Mouse (Mus musculus): ENCODE results near the gene Rbfox1. TPM values are rescaled to one million over a fixed set of nuclear protein-coding genes. Genes with fewer than 3 reads are reported as not detected.

Gene Rbfox1
- total and polyA plus RNA-seq, 3 experiments = not detected

DNA sequence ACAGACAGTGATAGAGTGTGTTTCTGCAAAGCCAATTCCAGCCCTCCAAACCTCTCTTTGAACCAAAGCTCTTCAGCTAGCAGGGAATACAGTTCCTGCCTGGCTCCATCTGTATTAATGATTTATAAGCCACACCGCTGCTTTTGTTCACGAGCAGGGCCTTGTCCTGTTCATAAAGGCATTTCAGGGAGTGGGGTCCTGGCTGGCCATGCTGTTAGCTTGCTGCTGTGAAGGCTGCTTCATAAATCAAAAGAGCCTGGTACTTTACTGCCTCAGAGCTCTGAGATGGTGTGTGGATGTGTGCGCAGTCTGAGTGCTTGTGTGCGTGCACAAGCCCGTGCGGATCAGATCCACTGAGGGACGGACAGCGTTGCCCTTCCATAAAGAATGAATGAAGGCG, 1165.8 kb downstream of the Rbfox1 start:
- no peak for TF ChIP-seq MAZ (IDR thresholded peaks at IDR 0.05; ENCODE audit: low read depth, low read length)
- TF ChIP-seq HCFC1 (IDR thresholded peaks at IDR 0.05; ENCODE audit: low read depth, low read length) = no peak
- TF ChIP-seq USF2 (IDR thresholded peaks at IDR 0.05; ENCODE audit: borderline replicate concordance in 1 of 2, insufficient read depth in 1 of 2, low read depth in 1 of 2, low read length in 2 of 2) = no peak
- no peak for TF ChIP-seq EP300 (IDR thresholded peaks at IDR 0.05; ENCODE audit: low read depth in 1 of 2, low read length in 2 of 2)
- no peak for TF ChIP-seq TAL1 (IDR thresholded peaks at IDR 0.05; ENCODE audit: low read length)
- TF ChIP-seq MAX (IDR thresholded peaks at IDR 0.05; ENCODE audit: low read length) = no peak
- no peak for TF ChIP-seq MYB (IDR thresholded peaks at IDR 0.05; ENCODE audit: low read depth, low read length)
- Histone ChIP-seq H3K36me3 (ENCODE audit: control insufficient read depth in 1 of 2, insufficient read depth in 2 of 2, low read length in 2 of 2) (no peaks in the 10 kb centered on the region), H3K27me3 (ENCODE audit: control insufficient read depth in 1 of 2, insufficient read depth in 2 of 2, low read length in 2 of 2) (no peaks in the 10 kb centered on the region), H3K4me1 (ENCODE audit: control insufficient read depth in 1 of 2, insufficient read depth in 2 of 2, low read length in 2 of 2) (no peaks in the 10 kb centered on the region), H3K4me3 (ENCODE audit: control insufficient read depth in 1 of 2, insufficient read depth in 1 of 2, low read depth in 2 of 2, low read length in 2 of 2) (no peak overlapping the region), H3K79me2 (ENCODE audit: control insufficient read depth, insufficient read depth, low read length, poor library complexity) (no peaks in the 10 kb centered on the region), H3K9ac (ENCODE audit: control insufficient read depth, low read depth, low read length, poor library complexity, severe bottlenecking) (no peak overlapping the region), H3K27ac (ENCODE audit: control insufficient read depth, low read depth, low read length) (no peak overlapping the region), H3K9me3 (replicated peaks; ENCODE audit: insufficient read depth, low read length) (no peaks in the 10 kb centered on the region)
- no peak for DNase-seq (ENCODE audit: low read depth, low spot score)

DNA sequence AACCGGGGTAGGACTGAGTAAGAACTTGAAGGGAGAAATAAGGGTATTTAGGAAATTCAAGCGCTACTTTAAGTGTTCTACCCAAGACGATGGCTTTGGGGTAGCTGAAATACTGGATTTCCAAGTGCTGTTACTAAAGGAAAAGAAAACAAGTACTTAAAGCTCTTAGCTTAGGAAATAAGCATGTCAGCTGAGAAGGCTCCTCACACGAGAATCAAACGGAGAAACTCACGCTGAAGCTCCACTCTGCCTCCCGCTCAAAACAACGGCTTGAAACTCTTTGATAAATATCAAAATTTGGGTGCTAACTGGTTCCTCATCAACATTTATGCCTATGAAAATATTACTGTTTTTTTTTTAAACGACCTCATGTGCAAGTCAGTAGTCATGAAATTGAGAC, 1166.8 kb downstream of the Rbfox1 start:
- H3K4me1 ChIP-seq (ENCODE audit: control insufficient read depth in 1 of 2, insufficient read depth in 2 of 2, low read length in 2 of 2) = no peaks in the 10 kb centered on the region
- no peak for TF ChIP-seq MYC (IDR thresholded peaks at IDR 0.05; ENCODE audit: low read depth, low read length)
- no peak for TF ChIP-seq RAD21 (IDR thresholded peaks at IDR 0.05; ENCODE audit: low read depth, low read length)
- TF ChIP-seq TBP (IDR thresholded peaks at IDR 0.05; ENCODE audit: low read depth, low read length) = no peak
- TF ChIP-seq CTCF (IDR thresholded peaks at IDR 0.05 in 2 of 3, conservative IDR thresholded peaks at IDR 0.05 in 1 of 3; ENCODE audit: control insufficient read depth in 1 of 3, insufficient read depth in 1 of 3, low read depth in 2 of 3, low read length in 3 of 3, poor library complexity in 1 of 3, severe bottlenecking in 1 of 3) = no peak
- no peak overlapping the region for H3K9ac ChIP-seq (ENCODE audit: control insufficient read depth, low read depth, low read length, poor library complexity, severe bottlenecking)
- DNase-seq (ENCODE audit: low read depth, low spot score) = no peak
- H3K27me3 ChIP-seq (ENCODE audit: control insufficient read depth in 1 of 2, insufficient read depth in 2 of 2, low read length in 2 of 2) = no peaks in the 10 kb centered on the region
- H3K27ac ChIP-seq (ENCODE audit: control insufficient read depth, low read depth, low read length) = no peak overlapping the region
- H3K36me3 ChIP-seq (ENCODE audit: control insufficient read depth in 1 of 2, insufficient read depth in 2 of 2, low read length in 2 of 2) = no peaks in the 10 kb centered on the region
- no peaks in the 10 kb centered on the region for H3K79me2 ChIP-seq (ENCODE audit: control insufficient read depth, insufficient read depth, low read length, poor library complexity)
- no peak overlapping the region for H3K4me3 ChIP-seq (ENCODE audit: control insufficient read depth in 1 of 2, insufficient read depth in 1 of 2, low read depth in 2 of 2, low read length in 2 of 2)
- no peaks in the 10 kb centered on the region for H3K9me3 ChIP-seq (replicated peaks; ENCODE audit: insufficient read depth, low read length)

DNA sequence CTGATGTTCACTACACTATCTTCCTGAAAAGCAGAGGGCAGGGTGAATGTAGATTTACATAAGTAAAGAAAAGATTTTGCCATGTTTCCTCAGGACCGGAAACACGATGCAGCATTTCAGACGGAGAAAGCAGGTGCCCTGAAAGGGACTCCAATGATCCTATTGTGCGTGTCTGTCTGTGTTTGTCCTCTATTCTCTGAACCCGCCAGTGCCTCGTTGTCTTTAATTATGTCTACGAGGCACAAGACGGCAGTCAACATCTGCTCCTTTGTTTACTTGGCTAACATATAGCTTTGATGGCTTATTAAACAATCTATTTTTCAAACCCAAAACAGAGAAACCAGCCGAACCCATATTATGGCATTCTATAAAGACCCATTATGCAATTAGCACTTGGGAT, 1167.3 kb downstream of the Rbfox1 start:
- no peaks in the 10 kb centered on the region for H3K36me3 ChIP-seq (ENCODE audit: control insufficient read depth in 1 of 2, insufficient read depth in 2 of 2, low read length in 2 of 2)
- no peaks in the 10 kb centered on the region for H3K79me2 ChIP-seq (ENCODE audit: control insufficient read depth, insufficient read depth, low read length, poor library complexity)
- TF ChIP-seq ETS1 (IDR thresholded peaks at IDR 0.05; ENCODE audit: low read depth, low read length) (no peak), TAL1 (IDR thresholded peaks at IDR 0.05; ENCODE audit: low read length) (no peak), KAT2A (conservative IDR thresholded peaks at IDR 0.05; ENCODE audit: low read depth, low read length) (no peak), SIN3A (IDR thresholded peaks at IDR 0.05; ENCODE audit: low read length) (no peak), UBTF (IDR thresholded peaks at IDR 0.05; ENCODE audit: borderline replicate concordance, insufficient read depth, low read depth, low read length) (no peak), CTCF (IDR thresholded peaks at IDR 0.05 in 2 of 3, conservative IDR thresholded peaks at IDR 0.05 in 1 of 3; ENCODE audit: control insufficient read depth in 1 of 3, insufficient read depth in 1 of 3, low read depth in 2 of 3, low read length in 3 of 3, poor library complexity in 1 of 3, severe bottlenecking in 1 of 3) (no peak), MAZ (IDR thresholded peaks at IDR 0.05; ENCODE audit: low read depth, low read length) (no peak), E2F4 (IDR thresholded peaks at IDR 0.05; ENCODE audit: borderline replicate concordance, low read depth, low read length) (no peak), ZMIZ1 (IDR thresholded peaks at IDR 0.05; ENCODE audit: low read depth, low read length) (no peak), HCFC1 (IDR thresholded peaks at IDR 0.05; ENCODE audit: low read depth, low read length) (no peak), MAFK (IDR thresholded peaks at IDR 0.05; ENCODE audit: borderline replicate concordance, low read depth, low read length) (no peak), USF2 (IDR thresholded peaks at IDR 0.05; ENCODE audit: borderline replicate concordance in 1 of 2, insufficient read depth in 1 of 2, low read depth in 1 of 2, low read length in 2 of 2) (no peak), ELF1 (IDR thresholded peaks at IDR 0.05; ENCODE audit: low read depth, low read length) (no peak), BHLHE40 (IDR thresholded peaks at IDR 0.05; ENCODE audit: borderline replicate concordance, low read depth, low read length) (no peak), USF1 (IDR thresholded peaks at IDR 0.05; ENCODE audit: low read depth, low read length) (no peak), JUND (IDR thresholded peaks at IDR 0.05; ENCODE audit: low read depth, low read length) (no peak), CHD1 (IDR thresholded peaks at IDR 0.05; ENCODE audit: low read depth, low read length) (no peak), NRF1 (IDR thresholded peaks at IDR 0.05; ENCODE audit: insufficient read depth, low read depth, low read length, poor library complexity, severe bottlenecking) (no peak), MYB (IDR thresholded peaks at IDR 0.05; ENCODE audit: low read depth, low read length) (no peak)
- no peak for DNase-seq (ENCODE audit: low read depth, low spot score)
- H3K27me3 ChIP-seq (ENCODE audit: control insufficient read depth in 1 of 2, insufficient read depth in 2 of 2, low read length in 2 of 2) = no peaks in the 10 kb centered on the region
- H3K9ac ChIP-seq (ENCODE audit: control insufficient read depth, low read depth, low read length, poor library complexity, severe bottlenecking) = no peak overlapping the region
- H3K4me1 ChIP-seq (ENCODE audit: control insufficient read depth in 1 of 2, insufficient read depth in 2 of 2, low read length in 2 of 2) = no peaks in the 10 kb centered on the region
- H3K4me3 ChIP-seq (ENCODE audit: control insufficient read depth in 1 of 2, insufficient read depth in 1 of 2, low read depth in 2 of 2, low read length in 2 of 2) = no peak overlapping the region
- H3K27ac ChIP-seq (ENCODE audit: control insufficient read depth, low read depth, low read length) = no peak overlapping the region
- H3K9me3 ChIP-seq (replicated peaks; ENCODE audit: insufficient read depth, low read length) = no peaks in the 10 kb centered on the region
